Mouse (Mus musculus) neural tube, embryonic 11.5 days (tissue): ENCODE results near the gene Msh4. TPM values are rescaled to one million over a fixed set of nuclear protein-coding genes. Genes with fewer than 3 reads are reported as not detected.
A peak's percentile ranks its signal among the peaks of the same experiment; 100 is the strongest.

ENCODE experiments used
- ATAC-seq: fragments of 200-750 bp; cut with Nextera tagmentation; 2 replicates; pipeline ENCODE4 v1.8.0; 2017; ENCODE audit warnings: moderate number of reproducible peaks, mild to moderate bottlenecking, moderate TSS enrichment, moderate library complexity; ENCODE audit not compliant: insufficient read depth, low FRiP score, low TSS enrichment
- DNase-seq: peaks from one replicate; pipeline ENCODE4 v3.0.0-alpha.2; 2015; ENCODE audit warnings: low spot score
- H3K27ac ChIP-seq: fragments of 300-500 bp; sonication (generic); 2 replicates; pipeline ENCODE4 v1.5.1; 2014; ENCODE audit warnings: low read depth, mild to moderate bottlenecking, low read length
- H3K27me3 ChIP-seq: fragments of 300-500 bp; sonication (generic); 2 replicates; pipeline ENCODE4 v1.6.1; 2014; ENCODE audit warnings: mild to moderate bottlenecking, low read length, mixed read lengths; ENCODE audit not compliant: control insufficient read depth, insufficient read depth
- H3K36me3 ChIP-seq: fragments of 300-500 bp; sonication (generic); 2 replicates; pipeline ENCODE4 v1.6.1; 2014; ENCODE audit warnings: mild to moderate bottlenecking, low read length, moderate library complexity, mixed read lengths; ENCODE audit not compliant: control insufficient read depth, insufficient read depth
- H3K4me1 ChIP-seq: fragments of 300-500 bp; sonication (generic); 2 replicates; pipeline ENCODE4 v1.6.1; 2014; ENCODE audit warnings: low read length, mixed read lengths; ENCODE audit not compliant: control insufficient read depth, insufficient read depth
- H3K4me2 ChIP-seq: fragments of 300-500 bp; sonication (generic); 2 replicates; pipeline ENCODE4 v1.6.1; 2014; ENCODE audit warnings: low read depth, mild to moderate bottlenecking, moderate library complexity
- H3K4me3 ChIP-seq: fragments of 300-500 bp; sonication (generic); 2 replicates; pipeline ENCODE4 v1.5.1; 2014; ENCODE audit warnings: low read depth, low read length
- H3K9ac ChIP-seq: fragments of 300-500 bp; sonication (generic); 2 replicates; pipeline ENCODE4 v1.6.1; 2014; ENCODE audit warnings: mild to moderate bottlenecking, low read length
- H3K9me3 ChIP-seq: fragments of 300-500 bp; sonication (generic); 2 replicates; pipeline ENCODE4 v1.6.1; 2016; ENCODE audit warnings: low read length; ENCODE audit not compliant: control insufficient read depth
- WGBS: fragments of 180-500 bp; shearing (Covaris S2); extraction: QIAGEN DNeasy Blood & Tissue Kit; methylation state at CpG from one replicate; pipeline ENCODE4 v1.1.7; 2014; 5-methylcytosine and 5-hydroxymethylcytosine counted together
- polyA plus RNA-seq: library from polyadenylated mRNA; unstranded; fragments of >200 nt; fragmentation: Nextera tagmentation; extraction: Ambion mirVana; gene quantifications from 2 replicates; pipeline ENCODE4 v1.2.1, GENCODE M21; 2014

Msh4 gene
- polyA plus RNA-seq, 1 experiment from 2014 or later: 0.07 TPM

DNA sequence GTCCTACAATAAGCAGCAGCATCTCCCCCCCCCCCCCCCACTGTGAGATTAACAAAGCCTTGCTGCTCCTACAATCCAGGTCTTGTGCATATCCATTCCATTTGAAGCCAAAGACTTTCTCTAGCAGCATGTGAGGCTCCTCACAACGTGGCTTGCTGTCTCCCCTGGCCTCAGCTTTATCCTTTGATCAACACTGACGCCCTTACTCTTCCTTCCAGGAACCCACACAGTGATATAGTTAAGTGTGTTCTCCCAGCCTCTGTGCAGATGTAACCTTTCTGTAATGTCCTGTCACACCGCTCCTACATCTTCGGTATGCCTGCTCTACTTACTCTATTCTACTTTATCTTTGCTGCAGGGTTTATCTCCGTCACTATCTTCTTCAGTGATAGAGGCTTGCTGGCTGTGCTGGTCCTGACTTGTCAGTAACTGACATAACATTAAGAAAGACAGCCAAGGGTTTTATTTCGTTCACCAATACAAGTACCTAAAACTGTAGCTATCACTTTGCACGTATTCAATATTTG is 58.7 kb downstream of the Msh4 start:
- no peaks in the 10 kb centered on the region for H3K27me3 ChIP-seq
- no peak overlapping the region for H3K9ac ChIP-seq
- no peak overlapping the region for H3K4me3 ChIP-seq
- DNase-seq (no peak), ATAC-seq (no peak)
- no peak overlapping the region for H3K27ac ChIP-seq
- H3K4me2 ChIP-seq: no peak overlapping the region
- H3K36me3 ChIP-seq: no peaks in the 10 kb centered on the region
- 82% methylated on average over 7 of the region's 7 CpGs for WGBS
- H3K4me1 ChIP-seq: no peaks in the 10 kb centered on the region
- H3K9me3 ChIP-seq: no peaks in the 10 kb centered on the region

DNA sequence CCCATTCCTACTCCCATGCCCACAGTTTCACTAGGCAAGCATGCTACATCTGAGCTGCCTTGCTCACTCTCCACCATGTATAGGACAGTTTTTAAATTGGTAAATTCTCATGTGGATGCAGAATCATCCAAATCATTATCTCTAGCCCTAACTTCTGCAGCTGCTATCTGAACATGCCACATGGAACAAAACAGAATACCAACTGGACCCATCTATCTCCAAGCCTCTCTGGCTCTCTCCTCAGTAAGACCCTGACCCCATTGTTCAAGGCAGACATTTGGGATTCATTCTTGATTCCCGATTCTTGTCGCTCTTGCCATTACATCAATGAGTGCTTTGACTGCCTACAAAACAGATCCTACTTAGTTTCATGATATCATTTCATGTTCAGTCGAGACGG is 59.8 kb downstream of the Msh4 start:
- WGBS: 98% methylated on average over 4 of the region's 4 CpGs

DNA sequence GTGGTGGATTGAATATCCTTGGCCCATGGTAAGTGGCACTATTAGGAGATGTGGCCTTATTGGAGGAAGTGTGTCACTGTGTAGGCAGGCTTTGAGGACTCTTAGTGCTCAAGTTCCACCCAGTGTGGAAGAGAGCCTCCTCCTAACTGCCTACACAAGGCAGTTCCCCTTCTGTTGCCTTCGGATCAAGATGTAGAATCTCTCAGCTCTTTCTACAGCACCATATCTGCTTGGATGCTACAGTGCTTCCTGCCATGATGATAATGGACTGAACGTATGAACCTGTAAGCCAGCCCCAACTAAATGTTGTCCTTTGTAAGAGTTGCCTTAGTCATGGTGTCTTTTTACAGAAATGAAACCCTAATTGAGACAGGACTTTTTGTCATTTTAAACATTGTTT is 60.4 kb downstream of the Msh4 start:
- H3K4me1 ChIP-seq: no peaks in the 10 kb centered on the region
- H3K9ac ChIP-seq: no peak overlapping the region
- no peaks in the 10 kb centered on the region for H3K36me3 ChIP-seq
- DNase-seq: no peak
- H3K27me3 ChIP-seq: no peaks in the 10 kb centered on the region
- no peak overlapping the region for H3K4me3 ChIP-seq
- H3K4me2 ChIP-seq: no peak overlapping the region
- WGBS: 86% methylated on average over 2 of the region's 2 CpGs
- ATAC-seq: no peak
- H3K9me3 ChIP-seq: no peaks in the 10 kb centered on the region
- H3K27ac ChIP-seq: no peak overlapping the region

More for the DNA sequence above, 59.8 kb downstream of the Msh4 start:
- no peaks in the 10 kb centered on the region for H3K9me3 ChIP-seq
- H3K4me1 ChIP-seq: no peaks in the 10 kb centered on the region
- DNase-seq (no peak), ATAC-seq (no peak)
- H3K9ac ChIP-seq: no peak overlapping the region
- H3K4me3 ChIP-seq: no peak overlapping the region
- H3K27ac ChIP-seq: no peak overlapping the region
- H3K36me3 ChIP-seq: no peaks in the 10 kb centered on the region
- H3K4me2 ChIP-seq: no peak overlapping the region
- H3K27me3 ChIP-seq: no peaks in the 10 kb centered on the region

DNA sequence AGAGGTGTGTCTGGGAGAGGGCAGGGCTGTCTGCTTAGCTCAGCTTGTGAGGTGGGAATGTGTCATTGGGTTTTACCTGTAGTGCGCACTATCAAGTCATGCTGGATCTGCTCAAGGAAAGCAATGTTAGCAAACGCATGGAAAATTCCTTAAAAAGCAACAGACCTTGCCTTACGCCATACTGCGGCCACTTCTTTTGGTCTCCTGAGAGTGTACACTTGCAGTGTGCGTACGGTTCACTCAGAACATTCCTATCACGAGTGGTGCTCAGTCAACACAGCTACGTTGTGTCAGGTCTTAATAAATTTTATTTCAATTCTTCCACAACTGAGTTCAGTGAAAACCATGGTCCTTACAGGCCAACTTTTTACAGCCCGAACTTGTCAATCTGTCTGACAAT is 61.2 kb downstream of the Msh4 start:
- Histone ChIP-seq H3K9me3 (no peaks in the 10 kb centered on the region), H3K27ac (no peak overlapping the region), H3K4me2 (no peak overlapping the region), H3K4me1 (no peaks in the 10 kb centered on the region), H3K4me3 (no peak overlapping the region), H3K36me3 (no peaks in the 10 kb centered on the region), H3K9ac (no peak overlapping the region), H3K27me3 (no peaks in the 10 kb centered on the region)
- 95% methylated on average over 9 of the region's 9 CpGs for WGBS
- no peak for DNase-seq
- ATAC-seq: no peak

DNA sequence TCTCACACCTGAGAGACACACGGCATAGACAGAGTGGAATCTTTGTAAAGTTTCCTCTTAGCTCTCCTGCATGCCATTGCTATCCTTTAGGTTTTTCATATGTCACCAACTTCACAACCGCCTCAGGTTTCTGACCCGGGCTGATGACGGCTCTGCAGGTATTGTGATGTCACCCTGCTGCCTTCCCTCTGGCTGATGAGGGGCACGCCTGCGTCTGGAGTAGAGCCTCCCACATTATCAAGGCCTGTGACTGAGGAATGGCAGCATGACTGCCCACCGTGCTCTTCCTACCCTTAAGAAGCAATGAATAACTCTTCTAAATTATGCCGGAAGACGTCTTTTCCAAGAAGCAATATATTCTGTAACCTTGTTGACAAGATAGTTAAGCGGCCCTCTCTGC is 61.9 kb downstream of the Msh4 start, which contains the start of gene Asb17:
TSS of gene Asb17 (plus strand) at position 180 of the 400 bp plus-strand sequence.
- 83% methylated on average over 10 of the region's 10 CpGs for WGBS

DNA sequence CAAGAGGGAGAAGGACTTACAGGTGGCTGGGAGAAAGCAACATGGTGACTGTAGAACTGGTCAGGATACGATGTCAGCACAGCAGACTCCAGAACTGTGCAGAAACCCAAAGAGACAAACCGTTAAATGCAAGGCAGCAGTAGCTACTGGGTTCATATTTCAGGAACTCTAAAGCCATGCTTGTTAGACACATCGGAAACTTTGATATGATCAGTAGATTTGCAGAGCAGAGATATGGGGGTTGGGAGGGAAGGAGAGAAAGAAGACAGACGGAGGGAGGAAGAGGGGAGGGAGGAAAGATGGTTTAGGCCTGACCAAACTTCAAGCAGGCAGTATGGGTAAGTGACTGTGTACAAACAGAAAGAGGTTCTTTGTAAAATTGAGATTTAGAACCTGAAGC is 68.3 kb downstream of the Msh4 start:
- Histone ChIP-seq H3K27me3 (no peaks in the 10 kb centered on the region), H3K9me3 (no peaks in the 10 kb centered on the region), H3K4me1 (no peaks in the 10 kb centered on the region), H3K27ac (no peak overlapping the region), H3K9ac (no peak overlapping the region), H3K4me3 (no peak overlapping the region), H3K36me3 (no peaks in the 10 kb centered on the region), H3K4me2 (no peak overlapping the region)
- no peak for ATAC-seq
- no peak for DNase-seq
- WGBS: 64% methylated on average over 4 of the region's 4 CpGs

More for the DNA sequence above, 61.9 kb downstream of the Msh4 start, which contains the start of gene Asb17:
- H3K4me3 ChIP-seq: no peak within 1 kb of the TSS
- H3K4me2 ChIP-seq: no peak within 1 kb of the TSS
- no peak within 1 kb of the TSS for H3K27ac ChIP-seq
- H3K4me1 ChIP-seq: no peaks in the 10 kb centered on the region
- H3K9me3 ChIP-seq: no peaks in the 10 kb centered on the region
- DNase-seq (no peak), ATAC-seq (no peak)
- H3K27me3 ChIP-seq: no peaks in the 10 kb centered on the region
- H3K36me3 ChIP-seq: no peaks in the 10 kb centered on the region
- no peak within 1 kb of the TSS for H3K9ac ChIP-seq

DNA sequence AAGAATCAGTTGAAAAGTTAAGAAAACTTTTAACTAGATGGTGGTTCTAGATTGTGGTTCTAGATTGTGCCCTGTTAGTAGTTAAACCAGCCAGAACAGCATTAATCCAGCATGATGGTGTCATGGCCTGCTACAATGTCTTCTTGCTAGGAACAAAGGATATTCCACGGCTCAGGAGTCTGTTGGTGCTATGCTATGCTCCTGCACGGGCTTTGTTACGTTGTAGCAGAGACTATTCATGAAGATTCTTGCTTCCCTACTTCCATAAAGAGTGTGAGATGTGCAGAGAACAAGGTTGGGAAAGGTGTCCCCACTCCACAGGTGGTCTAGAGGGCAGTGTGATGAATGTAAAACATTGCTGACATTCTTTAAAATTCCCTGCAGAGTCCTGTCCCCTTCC is 69.6 kb downstream of the Msh4 start:
- Histone ChIP-seq H3K4me3 (no peak overlapping the region), H3K9me3 (no peaks in the 10 kb centered on the region), H3K4me2 (no peak overlapping the region), H3K27me3 (no peaks in the 10 kb centered on the region), H3K4me1 (no peaks in the 10 kb centered on the region), H3K9ac (no peak overlapping the region), H3K27ac (no peak overlapping the region), H3K36me3 (no peaks in the 10 kb centered on the region)
- DNase-seq: no peak
- 87% methylated on average over 3 of the region's 3 CpGs for WGBS
- ATAC-seq: no peak

DNA sequence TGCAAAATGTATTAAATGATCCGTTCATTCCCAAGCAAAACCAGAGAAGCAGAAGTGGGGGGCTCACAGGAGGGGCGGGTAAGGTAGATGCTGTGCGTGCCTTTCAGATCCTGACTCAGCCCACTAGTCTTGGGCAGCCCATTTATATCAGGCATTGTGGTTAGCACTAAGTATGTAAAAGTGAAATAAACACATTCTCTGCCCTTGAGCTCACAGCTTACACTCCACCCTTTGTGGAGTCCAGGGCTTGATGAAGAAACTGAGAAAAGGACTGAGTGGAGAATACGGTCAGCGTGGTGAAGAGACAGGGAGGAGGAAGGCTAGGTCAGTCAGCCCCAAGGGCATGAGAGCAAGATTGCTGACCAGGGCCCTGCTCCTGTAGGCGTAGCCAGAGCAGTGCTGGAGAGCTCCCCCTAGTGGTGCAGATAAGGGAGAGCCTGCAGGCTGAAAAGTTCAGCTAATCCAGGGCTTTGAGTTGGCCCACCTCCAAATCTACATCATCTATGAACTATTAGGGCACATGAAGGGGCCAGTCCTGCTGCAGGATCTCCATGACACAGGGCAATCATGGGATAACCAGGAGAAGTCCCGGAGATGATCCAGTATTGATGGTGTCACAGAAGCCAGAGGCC is 70.4 kb downstream of the Msh4 start:
- H3K36me3 ChIP-seq: no peaks in the 10 kb centered on the region
- no peaks in the 10 kb centered on the region for H3K4me1 ChIP-seq
- no peak overlapping the region for H3K4me2 ChIP-seq
- no peak overlapping the region for H3K4me3 ChIP-seq
- H3K9ac ChIP-seq: no peak overlapping the region
- H3K27ac ChIP-seq: no peak overlapping the region
- no peaks in the 10 kb centered on the region for H3K9me3 ChIP-seq
- DNase-seq: peak; percentile 61
- peak; percentile 50; the same call in 1 of the 2 replicates for ATAC-seq
- no peaks in the 10 kb centered on the region for H3K27me3 ChIP-seq
- WGBS: 67% methylated on average over 7 of the region's 7 CpGs

DNA sequence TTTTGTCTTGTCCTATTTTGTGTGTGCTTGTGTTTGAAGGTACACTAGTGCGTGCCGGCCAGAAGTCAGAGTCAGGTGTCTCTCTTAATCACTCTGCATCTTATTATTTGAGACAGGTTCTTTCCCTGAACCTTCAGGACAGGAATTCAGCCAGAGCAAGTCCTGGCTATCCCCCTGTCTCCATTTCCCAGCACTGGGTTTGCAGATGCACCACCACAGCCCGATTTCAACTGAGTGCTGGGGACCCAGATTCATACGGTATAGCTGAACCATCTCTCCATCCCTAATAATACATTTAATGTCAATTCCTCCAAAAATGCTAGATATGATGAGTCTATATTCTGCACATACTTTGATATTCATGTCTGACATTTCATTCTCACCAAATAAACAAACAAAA is 71.9 kb downstream of the Msh4 start:
- no peak overlapping the region for H3K4me2 ChIP-seq
- H3K36me3 ChIP-seq: no peaks in the 10 kb centered on the region
- WGBS: 92% methylated on average over 4 of the region's 4 CpGs
- no peaks in the 10 kb centered on the region for H3K27me3 ChIP-seq
- ATAC-seq (no peak), DNase-seq (no peak)
- H3K27ac ChIP-seq: no peak overlapping the region
- no peaks in the 10 kb centered on the region for H3K9me3 ChIP-seq
- H3K9ac ChIP-seq: no peak overlapping the region
- no peak overlapping the region for H3K4me3 ChIP-seq
- H3K4me1 ChIP-seq: no peaks in the 10 kb centered on the region
